Mouse (Mus musculus): ENCODE data around the gene Usp36. TPM values are rescaled to one million over a fixed set of nuclear protein-coding genes. Genes with fewer than 3 reads are reported as not detected.
A peak's percentile ranks its signal among the peaks of the same experiment; 100 is the strongest.

Gene Usp36
- polyA plus RNA-seq, 1 experiment from 2014 or later = 19.9 TPM

- H3K4me1 ChIP-seq (ENCODE audit: insufficient read depth) = peaks cover 15% of the 10 kb centered on the region
- 83% methylated on average over 7 of the region's 7 CpGs for WGBS
- no peak overlapping the region for H3K4me2 ChIP-seq
- no peak for TF ChIP-seq CTCF (IDR thresholded peaks at IDR 0.05; ENCODE audit: low read depth)
- peak overlapping the region; percentile 89 for H3K27ac ChIP-seq (ENCODE audit: low read depth)
- no peaks in the 10 kb centered on the region for H3K9me3 ChIP-seq (ENCODE audit: low read depth, low read length)
- H3K4me3 ChIP-seq (ENCODE audit: low read depth, low read length) = no peak overlapping the region
- no peak for DNase-seq
- H3K27me3 ChIP-seq (ENCODE audit: insufficient read depth, low read length) = no peaks in the 10 kb centered on the region
- H3K9ac ChIP-seq = no peak overlapping the region
- no peak for ATAC-seq (ENCODE audit: insufficient read depth)
- peaks cover 23% of the 10 kb centered on the region for H3K36me3 ChIP-seq (ENCODE audit: insufficient read depth)
These were observed 36.4 kb downstream of the Usp36 start for GRCm38 (mm10) chr11:118253447-118254158.

- DNase-seq (peak; percentile 44), ATAC-seq (ENCODE audit: insufficient read depth) (peak; percentile 7; the same call in 1 of the 2 replicates)
- peak overlapping the region; percentile 88 for H3K4me2 ChIP-seq
- 3% methylated on average over 5 of the region's 5 CpGs for whole genome bisulfite sequencing
- no peaks in the 10 kb centered on the region for H3K36me3 ChIP-seq (ENCODE audit: insufficient read depth)
- 0 out of 2 replicates have a peak overlapping the region, but pooled peaks have one; percentile 32 for H3K9ac ChIP-seq
- H3K27ac ChIP-seq (ENCODE audit: low read depth) = peak overlapping the region; percentile 60; the same call in 1 of the 2 replicates
- peaks cover 13% of the 10 kb centered on the region for H3K4me1 ChIP-seq (ENCODE audit: insufficient read depth)
- H3K4me3 ChIP-seq (ENCODE audit: low read depth, low read length) = peak overlapping the region; percentile 87
- H3K9me3 ChIP-seq (ENCODE audit: low read depth, low read length) = no peaks in the 10 kb centered on the region
- TF ChIP-seq CTCF (IDR thresholded peaks at IDR 0.05; ENCODE audit: low read depth) = 0 out of 2 replicates have a peak, but pooled peaks have one; percentile 2
- H3K27me3 ChIP-seq (ENCODE audit: insufficient read depth, low read length) = no peaks in the 10 kb centered on the region
These were observed 41.0 kb downstream of the Usp36 start for GRCm38 (mm10) chr11:118249012-118249383.

GRCm38 (mm10) chr11:118248150-118249011 lies 41.7 kb downstream of the Usp36 start, which contains the start of gene Cyth1:
TSS of gene Cyth1 (minus strand) at chr11:118248592.
- Histone ChIP-seq H3K36me3 (ENCODE audit: insufficient read depth) (no peaks in the 10 kb centered on the region), H3K4me2 (peak within 1 kb of the TSS; percentile 88), H3K4me1 (ENCODE audit: insufficient read depth) (peaks cover 7% of the 10 kb centered on the region), H3K9ac (peak within 1 kb of the TSS; percentile 76), H3K27me3 (ENCODE audit: insufficient read depth, low read length) (no peaks in the 10 kb centered on the region), H3K27ac (ENCODE audit: low read depth) (peak within 1 kb of the TSS; percentile 80), H3K9me3 (ENCODE audit: low read depth, low read length) (no peaks in the 10 kb centered on the region), H3K4me3 (ENCODE audit: low read depth, low read length) (peak within 1 kb of the TSS; percentile 87)
- ATAC-seq (ENCODE audit: insufficient read depth) = peak; percentile 93
- no peak for TF ChIP-seq CTCF (IDR thresholded peaks at IDR 0.05; ENCODE audit: low read depth)
- under 1% methylated on average over 75 of the region's 86 CpGs for WGBS
- DNase-seq = peak; percentile 100

- Histone ChIP-seq H3K4me2 (peak overlapping the region; percentile 88), H3K4me3 (ENCODE audit: low read depth, low read length) (peak overlapping the region; percentile 87), H3K9ac (peak overlapping the region; percentile 76), H3K27me3 (ENCODE audit: insufficient read depth, low read length) (no peaks in the 10 kb centered on the region), H3K9me3 (ENCODE audit: low read depth, low read length) (no peaks in the 10 kb centered on the region), H3K27ac (ENCODE audit: low read depth) (peak overlapping the region; percentile 80), H3K36me3 (ENCODE audit: insufficient read depth) (no peaks in the 10 kb centered on the region), H3K4me1 (ENCODE audit: insufficient read depth) (peaks cover 6% of the 10 kb centered on the region)
- DNase-seq (peak; percentile 74), ATAC-seq (ENCODE audit: insufficient read depth) (peak; percentile 6; the same call in 1 of the 2 replicates)
- WGBS = 2% methylated on average over 43 of the region's 43 CpGs
- TF ChIP-seq CTCF (IDR thresholded peaks at IDR 0.05; ENCODE audit: low read depth) = no peak
These were observed 42.5 kb downstream of the Usp36 start for GRCm38 (mm10) chr11:118247359-118248095.

- H3K9ac ChIP-seq = peak overlapping the region; percentile 76
- WGBS = 65% methylated on average over 5 of the region's 5 CpGs
- no peak for ATAC-seq (ENCODE audit: insufficient read depth)
These were observed 43.3 kb downstream of the Usp36 start for GRCm38 (mm10) chr11:118246724-118247123.

GRCm38 (mm10) chr11:118245130-118245529 lies 44.9 kb downstream of the Usp36 start:
- 87% methylated on average over 2 of the region's 2 CpGs for WGBS

More at GRCm38 (mm10) chr11:118246724-118247123, 43.3 kb downstream of the Usp36 start:
- Histone ChIP-seq H3K27me3 (ENCODE audit: insufficient read depth, low read length) (no peaks in the 10 kb centered on the region), H3K36me3 (ENCODE audit: insufficient read depth) (no peaks in the 10 kb centered on the region), H3K9me3 (ENCODE audit: low read depth, low read length) (no peaks in the 10 kb centered on the region), H3K4me2 (peak overlapping the region; percentile 88), H3K4me1 (ENCODE audit: insufficient read depth) (peaks cover 6% of the 10 kb centered on the region), H3K27ac (ENCODE audit: low read depth) (peak overlapping the region; percentile 80), H3K4me3 (ENCODE audit: low read depth, low read length) (peak overlapping the region; percentile 87)
- TF ChIP-seq CTCF (IDR thresholded peaks at IDR 0.05; ENCODE audit: low read depth) = no peak
- DNase-seq = no peak

More at GRCm38 (mm10) chr11:118245130-118245529, 44.9 kb downstream of the Usp36 start:
- no peak overlapping the region for H3K4me3 ChIP-seq (ENCODE audit: low read depth, low read length)
- ATAC-seq (ENCODE audit: insufficient read depth) (no peak), DNase-seq (no peak)
- no peak overlapping the region for H3K4me2 ChIP-seq
- TF ChIP-seq CTCF (IDR thresholded peaks at IDR 0.05; ENCODE audit: low read depth) = no peak
- H3K36me3 ChIP-seq (ENCODE audit: insufficient read depth) = no peaks in the 10 kb centered on the region
- H3K27ac ChIP-seq (ENCODE audit: low read depth) = no peak overlapping the region
- no peaks in the 10 kb centered on the region for H3K9me3 ChIP-seq (ENCODE audit: low read depth, low read length)
- H3K27me3 ChIP-seq (ENCODE audit: insufficient read depth, low read length) = no peaks in the 10 kb centered on the region
- no peak overlapping the region for H3K9ac ChIP-seq
- H3K4me1 ChIP-seq (ENCODE audit: insufficient read depth) = peaks cover 6% of the 10 kb centered on the region

Measured in lung, embryonic 14.5 days (tissue).